Mouse (Mus musculus) embryonic facial prominence, embryonic 15.5 days (tissue): ENCODE data around the gene Gm28053. TPM values are rescaled to one million over a fixed set of nuclear protein-coding genes. Genes with fewer than 3 reads are reported as not detected.

Source experiments
- ATAC-seq: fragments of 200-750 bp; cut with Nextera tagmentation; 2 replicates; pipeline ENCODE4 v1.8.0; 2017; ENCODE audit warnings: low read depth, moderate TSS enrichment; ENCODE audit not compliant: insufficient number of reproducible peaks, low FRiP score, low TSS enrichment
- H3K27ac ChIP-seq: fragments of 300-500 bp; sonication (generic); replicated peaks from 2 replicates; pipeline ENCODE4 v1.5.1; 2015; ENCODE audit warnings: mild to moderate bottlenecking, inconsistent platforms
- H3K27me3 ChIP-seq: fragments of 300-500 bp; sonication (generic); 2 replicates; pipeline ENCODE4 v1.6.1; 2015; ENCODE audit warnings: inconsistent platforms
- H3K36me3 ChIP-seq: fragments of 300-500 bp; sonication (generic); 2 replicates; pipeline ENCODE4 v1.6.1; 2015; ENCODE audit warnings: mild to moderate bottlenecking, inconsistent platforms
- H3K4me1 ChIP-seq: fragments of 300-500 bp; sonication (generic); 2 replicates; pipeline ENCODE4 v1.6.1; 2015; ENCODE audit warnings: inconsistent platforms
- H3K4me2 ChIP-seq: fragments of 300-500 bp; sonication (generic); replicated peaks from 2 replicates; pipeline ENCODE4 v1.6.1; 2015; ENCODE audit warnings: mild to moderate bottlenecking, inconsistent platforms
- H3K4me3 ChIP-seq: fragments of 300-500 bp; sonication (generic); replicated peaks from 2 replicates; pipeline ENCODE4 v1.5.1; 2015; ENCODE audit warnings: mild to moderate bottlenecking, inconsistent platforms
- H3K9ac ChIP-seq: fragments of 300-500 bp; sonication (generic); 2 replicates; pipeline ENCODE4 v1.6.1; 2015; ENCODE audit warnings: inconsistent platforms
- H3K9me3 ChIP-seq: fragments of 300-500 bp; sonication (generic); replicated peaks from 2 replicates; pipeline ENCODE4 v1.6.1; 2016; ENCODE audit warnings: inconsistent platforms
- WGBS: fragments of 180-500 bp; shearing (Covaris S2); methylation state at CpG from one replicate; pipeline ENCODE4 v1.1.7; 2015; 5-methylcytosine and 5-hydroxymethylcytosine counted together
- polyA plus RNA-seq: library from polyadenylated mRNA; unstranded; fragments of >200 nt; fragmentation: Nextera tagmentation; extraction: Ambion mirVana; gene quantifications from 2 replicates; pipeline ENCODE4 v1.2.1, GENCODE M21; 2015

Gene Gm28053
- polyA plus RNA-seq, 1 experiment from 2014 or later, result 0.83 TPM

DNA sequence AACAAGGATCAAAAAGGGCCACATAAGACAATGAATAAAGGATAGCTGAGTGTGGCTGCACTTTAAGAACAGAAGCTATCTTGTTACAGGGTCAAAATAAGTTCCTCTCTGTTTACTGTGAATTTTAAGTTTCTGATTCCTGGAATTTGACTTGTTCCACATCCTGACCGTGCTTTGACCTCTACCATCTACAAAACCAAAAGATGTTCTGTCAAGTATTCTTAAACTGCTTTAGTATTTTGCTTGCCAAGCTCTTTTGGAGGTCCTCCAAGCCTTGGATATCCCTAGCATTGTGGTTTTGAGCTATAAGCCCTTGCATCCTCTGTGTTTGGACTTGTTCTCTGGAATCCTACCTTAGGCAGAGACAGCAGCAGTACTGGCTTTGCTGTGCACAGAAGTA is 66.8 kb downstream of the Gm28053 start:
- Histone ChIP-seq H3K9me3 (no peaks in the 10 kb centered on the region), H3K9ac (no peak overlapping the region), H3K27me3 (no peaks in the 10 kb centered on the region), H3K4me2 (no peak overlapping the region), H3K27ac (no peak overlapping the region), H3K4me1 (no peaks in the 10 kb centered on the region), H3K36me3 (no peaks in the 10 kb centered on the region), H3K4me3 (no peak overlapping the region)
- WGBS, result 34% methylated on average over 1 of the region's 1 CpGs
- ATAC-seq, result peak; percentile 39; the same call in 1 of the 2 replicates

GRCm38 (mm10) chr6:48785601-48786000 is 67.2 kb downstream of the Gm28053 start:
- no peak overlapping the region for H3K9ac ChIP-seq
- 63% methylated on average over 2 of the region's 2 CpGs for WGBS
- H3K27ac ChIP-seq, result no peak overlapping the region

GRCm38 (mm10) chr6:48787867-48788266 is 69.5 kb downstream of the Gm28053 start:
- no peak overlapping the region for H3K27ac ChIP-seq
- no peaks in the 10 kb centered on the region for H3K9me3 ChIP-seq
- ATAC-seq, result no peak
- H3K9ac ChIP-seq, result no peak overlapping the region
- no peaks in the 10 kb centered on the region for H3K27me3 ChIP-seq
- no peaks in the 10 kb centered on the region for H3K4me1 ChIP-seq
- no peak overlapping the region for H3K4me2 ChIP-seq
- 80% methylated on average over 2 of the region's 2 CpGs for WGBS
- no peak overlapping the region for H3K4me3 ChIP-seq
- no peaks in the 10 kb centered on the region for H3K36me3 ChIP-seq

More at GRCm38 (mm10) chr6:48785601-48786000, 67.2 kb downstream of the Gm28053 start:
- Histone ChIP-seq H3K36me3 (no peaks in the 10 kb centered on the region), H3K9me3 (no peaks in the 10 kb centered on the region), H3K4me2 (no peak overlapping the region), H3K27me3 (no peaks in the 10 kb centered on the region), H3K4me3 (no peak overlapping the region), H3K4me1 (no peaks in the 10 kb centered on the region)
- no peak for ATAC-seq

- H3K4me2 ChIP-seq, result no peak overlapping the region
- H3K36me3 ChIP-seq, result no peaks in the 10 kb centered on the region
- no peak overlapping the region for H3K4me3 ChIP-seq
- no peaks in the 10 kb centered on the region for H3K9me3 ChIP-seq
- H3K27me3 ChIP-seq, result no peaks in the 10 kb centered on the region
- H3K4me1 ChIP-seq, result no peaks in the 10 kb centered on the region
- H3K27ac ChIP-seq, result no peak overlapping the region
- WGBS, result 81% methylated on average over 1 of the region's 1 CpGs
- H3K9ac ChIP-seq, result no peak overlapping the region
- ATAC-seq, result no peak
These were observed 83.5 kb downstream of the Gm28053 start for GRCm38 (mm10) chr6:48801897-48802296.

Other genes with a start within 250 kb of the Gm28053 start
- 21.9 and 25.7 TPM in 2 replicates for gene Atp6v0e2, start 181.0 kb upstream of the Gm28053 start, polyA plus RNA-seq
- gene Lrrc61, start 163.8 kb upstream of the Gm28053 start, polyA plus RNA-seq, result 11.8 and 13.7 TPM in 2 replicates
- gene Rarres2, start 145.8 kb upstream of the Gm28053 start, polyA plus RNA-seq, result 13.5 and 17.7 TPM in 2 replicates
- not detected in 2 replicates for gene Gm45021, start 129.0 kb upstream of the Gm28053 start, polyA plus RNA-seq
- 26.6 and 28.6 TPM in 2 replicates for gene Repin1, start 124.7 kb upstream of the Gm28053 start, polyA plus RNA-seq
- not detected in 2 replicates for gene Gm44965, start 124.7 kb upstream of the Gm28053 start, polyA plus RNA-seq
- 5.9 TPM in 2 replicates for gene Zfp775, start 116.5 kb upstream of the Gm28053 start, polyA plus RNA-seq
- gene AI854703, start 91.8 kb upstream of the Gm28053 start, polyA plus RNA-seq, result 1.3 and 1.5 TPM in 2 replicates
- gene Gimap8, start 71.4 kb upstream of the Gm28053 start, polyA plus RNA-seq, result 1.1 and 1.4 TPM in 2 replicates
- 10.6 and 13.0 TPM in 2 replicates for gene Gimap9, start 42.5 kb upstream of the Gm28053 start, polyA plus RNA-seq
- 12.9 and 13.4 TPM in 2 replicates for gene Gimap4, start 34.1 kb upstream of the Gm28053 start, polyA plus RNA-seq
- 20.3 and 22.3 TPM in 2 replicates for gene Gimap6, start 10.4 kb upstream of the Gm28053 start, polyA plus RNA-seq
- gene Gimap7, start within 50 bp of the Gm28053 start, polyA plus RNA-seq, result 0.20 TPM in 1 of 2 replicates, not detected in the other
- gene Gimap1, start 20.4 kb downstream of the Gm28053 start, polyA plus RNA-seq, result 10.5 and 13.3 TPM in 2 replicates
- 4.6 and 7.2 TPM in 2 replicates for gene Gimap5, start 27.6 kb downstream of the Gm28053 start, polyA plus RNA-seq
- gene Gimap3, start 52.2 kb downstream of the Gm28053 start, polyA plus RNA-seq, result not detected in 2 replicates
- gene Tmem176a, start 122.3 kb downstream of the Gm28053 start, polyA plus RNA-seq, result 64.4 and 77.8 TPM in 2 replicates
- 212 and 224 TPM in 2 replicates for gene Tmem176b, start 122.9 kb downstream of the Gm28053 start, polyA plus RNA-seq
- 0.23 TPM in 1 of 2 replicates, not detected in the other for gene Aoc1, start 154.3 kb downstream of the Gm28053 start, polyA plus RNA-seq
- not detected in 2 replicates for gene 1600015I10Rik, start 211.3 kb downstream of the Gm28053 start, polyA plus RNA-seq